Mouse (Mus musculus) cerebellum, adult 2 months (tissue): ENCODE data around the gene Maml3.

Source experiments
- CTCF ChIP-seq: fragments of 200-500 bp; IDR thresholded peaks from 2 replicates; pipeline ENCODE4 v1.5.1; 2011; ENCODE audit warnings: low read depth, mild to moderate bottlenecking, control low read depth, low read length, moderate library complexity, borderline replicate concordance; ENCODE audit not compliant: insufficient read depth
- POLR2A ChIP-seq: fragments of 200-500 bp; IDR thresholded peaks from 2 replicates; pipeline ENCODE4 v1.6.1; 2011; ENCODE audit warnings: low read length, control low read depth, borderline replicate concordance; ENCODE audit not compliant: insufficient read depth

- TF ChIP-seq POLR2A (no peak), CTCF (no peak)
Observed at GRCm38 (mm10) chr3:51730662-51731061, 374.2 kb downstream of the Maml3 start.
